Mouse (Mus musculus) embryonic fibroblast, embryonic 13.5 days (primary cell): ENCODE data around the gene Bdnf. TPM values are rescaled to one million over a fixed set of nuclear protein-coding genes. Genes with fewer than 3 reads are reported as not detected.

Experiments used
- H3K27ac ChIP-seq: 2 replicates; pipeline ENCODE4 v1.5.1; 2012; ENCODE audit warnings: low read length, control low read depth, inconsistent platforms; ENCODE audit not compliant: insufficient read depth
- H3K4me1 ChIP-seq: 2 replicates; pipeline ENCODE4 v1.6.1; 2011; ENCODE audit warnings: low read length; ENCODE audit not compliant: control insufficient read depth, insufficient read depth
- H3K4me3 ChIP-seq: 2 replicates; pipeline ENCODE4 v1.5.1; 2011; ENCODE audit warnings: mild to moderate bottlenecking, control low read depth, low read length; ENCODE audit not compliant: insufficient read depth
- CTCF ChIP-seq: IDR thresholded peaks from 2 replicates; pipeline ENCODE4 v1.5.1; 2011; ENCODE audit warnings: mild to moderate bottlenecking, control low read depth, low read length, moderate library complexity, borderline replicate concordance; ENCODE audit not compliant: insufficient read depth
- POLR2A ChIP-seq: IDR thresholded peaks from 2 replicates; pipeline ENCODE4 v1.6.1; 2011; ENCODE audit warnings: low read depth, mild to moderate bottlenecking, control low read depth, low read length, moderate library complexity
- polyA plus RNA-seq: library from polyadenylated mRNA; stranded (reverse); fragments of >200 nt; gene quantifications from 2 replicates; pipeline ENCODE4 v1.2.4, GENCODE M21; 2011; ENCODE audit warnings: low read depth; ENCODE audit not compliant: missing spikeins, insufficient read length

Gene Bdnf
- polyA plus RNA-seq, 1 experiment: 9.2 TPM

GRCm38 (mm10) chr2:109679446-109679845, 4.9 kb downstream of the Bdnf start:
- H3K4me1 ChIP-seq: peaks cover 2% of the 10 kb centered on the region
- no peak for TF ChIP-seq POLR2A
- TF ChIP-seq CTCF: no peak
- H3K27ac ChIP-seq: no peak overlapping the region

GRCm38 (mm10) chr2:109681071-109681470, 6.6 kb downstream of the Bdnf start:
- TF ChIP-seq POLR2A (no peak), CTCF (no peak)

More at GRCm38 (mm10) chr2:109679446-109679845, 4.9 kb downstream of the Bdnf start:
- no peak overlapping the region for H3K4me3 ChIP-seq

GRCm38 (mm10) chr2:109688661-109689060, 14.2 kb downstream of the Bdnf start:
- TF ChIP-seq CTCF (no peak), POLR2A (no peak)

More at GRCm38 (mm10) chr2:109681071-109681470, 6.6 kb downstream of the Bdnf start:
- Histone ChIP-seq H3K4me1 (peaks cover 2% of the 10 kb centered on the region), H3K4me3 (no peak overlapping the region), H3K27ac (peak overlapping the region; percentile 59; the same call in 1 of the 2 replicates)

GRCm38 (mm10) chr2:109692266-109693177, 18.0 kb downstream of the Bdnf start:
- H3K27ac ChIP-seq: no peak overlapping the region

More at GRCm38 (mm10) chr2:109688661-109689060, 14.2 kb downstream of the Bdnf start:
- H3K4me3 ChIP-seq: no peak overlapping the region
- H3K4me1 ChIP-seq: no peaks in the 10 kb centered on the region
- no peak overlapping the region for H3K27ac ChIP-seq

GRCm38 (mm10) chr2:109693178-109694115, 18.9 kb downstream of the Bdnf start:
- H3K4me1 ChIP-seq: no peaks in the 10 kb centered on the region
- TF ChIP-seq CTCF: no peak
- peak; percentile 96 for TF ChIP-seq POLR2A
- H3K4me3 ChIP-seq: peak overlapping the region; percentile 94
- peak overlapping the region; percentile 16; the same call in 1 of the 2 replicates for H3K27ac ChIP-seq

More at GRCm38 (mm10) chr2:109692266-109693177, 18.0 kb downstream of the Bdnf start:
- H3K4me3 ChIP-seq: peak overlapping the region; percentile 94
- H3K4me1 ChIP-seq: no peaks in the 10 kb centered on the region
- TF ChIP-seq CTCF (peak; percentile 57; the same call in 1 of the 2 replicates), POLR2A (0 out of 2 replicates have a peak, but pooled peaks have one; percentile 22)

GRCm38 (mm10) chr2:109694116-109694837, 19.8 kb downstream of the Bdnf start:
- Histone ChIP-seq H3K4me1 (no peaks in the 10 kb centered on the region), H3K27ac (peak overlapping the region; percentile 16; the same call in 1 of the 2 replicates), H3K4me3 (peak overlapping the region; percentile 94)
- TF ChIP-seq POLR2A (peak; percentile 24; the same call in 1 of the 2 replicates), CTCF (no peak)

- TF ChIP-seq CTCF: peak; percentile 95
- no peak for TF ChIP-seq POLR2A
- H3K4me3 ChIP-seq: peak overlapping the region; percentile 94
- peak overlapping the region; percentile 83 for H3K27ac ChIP-seq
- no peaks in the 10 kb centered on the region for H3K4me1 ChIP-seq
Measured at GRCm38 (mm10) chr2:109694838-109695225, 20.3 kb downstream of the Bdnf start.

GRCm38 (mm10) chr2:109697151-109697550, 22.7 kb downstream of the Bdnf start:
- peak overlapping the region; percentile 22; the same call in 1 of the 2 replicates for H3K4me3 ChIP-seq
- H3K4me1 ChIP-seq: no peaks in the 10 kb centered on the region
- H3K27ac ChIP-seq: peak overlapping the region; percentile 70
- no peak for TF ChIP-seq CTCF
- no peak for TF ChIP-seq POLR2A
